Mouse (Mus musculus) embryonic facial prominence, embryonic 11.5 days (tissue): ENCODE data around the gene Cxcl17. TPM values are rescaled to one million over a fixed set of nuclear protein-coding genes. Genes with fewer than 3 reads are reported as not detected.

ENCODE experiments used
- ATAC-seq: fragments of 200-750 bp; cut with Nextera tagmentation; replicated peaks from 2 replicates; pipeline ENCODE4 v1.8.0; 2017; ENCODE audit warnings: low read depth; ENCODE audit not compliant: insufficient number of reproducible peaks, low FRiP score, low TSS enrichment
- DNase-seq: peaks from one replicate; pipeline ENCODE4 v3.0.0-alpha.2; 2015; ENCODE audit warnings: low spot score
- H3K27ac ChIP-seq: fragments of 300-500 bp; sonication (generic); replicated peaks from 2 replicates; pipeline ENCODE4 v1.5.1; 2014; ENCODE audit warnings: mild to moderate bottlenecking, low read depth, low read length, control low read depth
- H3K27me3 ChIP-seq: fragments of 300-500 bp; sonication (generic); 2 replicates; pipeline ENCODE4 v1.6.1; 2014; ENCODE audit warnings: mild to moderate bottlenecking, low read length, moderate library complexity, mixed read lengths; ENCODE audit not compliant: control insufficient read depth, insufficient read depth
- H3K36me3 ChIP-seq: fragments of 300-500 bp; sonication (generic); replicated peaks from 2 replicates; pipeline ENCODE4 v1.6.1; 2014; ENCODE audit warnings: low read depth, mild to moderate bottlenecking, low read length, moderate library complexity, mixed read lengths; ENCODE audit not compliant: control insufficient read depth, insufficient read depth
- H3K4me1 ChIP-seq: fragments of 300-500 bp; sonication (generic); 2 replicates; pipeline ENCODE4 v1.6.1; 2014; ENCODE audit warnings: low read length, mixed read lengths; ENCODE audit not compliant: control insufficient read depth, insufficient read depth
- H3K4me2 ChIP-seq: fragments of 300-500 bp; sonication (generic); 2 replicates; pipeline ENCODE4 v1.6.1; 2014; ENCODE audit warnings: low read depth, mild to moderate bottlenecking, control low read depth, low read length, moderate library complexity
- H3K4me3 ChIP-seq: fragments of 300-500 bp; sonication (generic); 2 replicates; pipeline ENCODE4 v1.5.1; 2014; ENCODE audit warnings: low read depth, low read length, control low read depth
- H3K9ac ChIP-seq: fragments of 300-500 bp; sonication (generic); replicated peaks from 2 replicates; pipeline ENCODE4 v1.6.1; 2014; ENCODE audit warnings: mild to moderate bottlenecking, control low read depth, low read length
- H3K9me3 ChIP-seq: fragments of 300-500 bp; sonication (generic); replicated peaks from 2 replicates; pipeline ENCODE4 v1.6.1; 2016; ENCODE audit warnings: mild to moderate bottlenecking, low read length, inconsistent platforms, mixed read lengths; ENCODE audit not compliant: control insufficient read depth
- WGBS: fragments of 180-500 bp; shearing (Covaris S2); extraction: QIAGEN DNeasy Blood & Tissue Kit; methylation state at CpG from one replicate; pipeline ENCODE4 v1.1.7; 2014; 5-methylcytosine and 5-hydroxymethylcytosine counted together
- polyA plus RNA-seq: library from polyadenylated mRNA; unstranded; fragments of >200 nt; fragmentation: Nextera tagmentation; extraction: Ambion mirVana; gene quantifications from 2 replicates; pipeline ENCODE4 v1.2.1, GENCODE M21; 2014

Gene Cxcl17
- polyA plus RNA-seq, 1 experiment from 2014 or later: not detected

DNA sequence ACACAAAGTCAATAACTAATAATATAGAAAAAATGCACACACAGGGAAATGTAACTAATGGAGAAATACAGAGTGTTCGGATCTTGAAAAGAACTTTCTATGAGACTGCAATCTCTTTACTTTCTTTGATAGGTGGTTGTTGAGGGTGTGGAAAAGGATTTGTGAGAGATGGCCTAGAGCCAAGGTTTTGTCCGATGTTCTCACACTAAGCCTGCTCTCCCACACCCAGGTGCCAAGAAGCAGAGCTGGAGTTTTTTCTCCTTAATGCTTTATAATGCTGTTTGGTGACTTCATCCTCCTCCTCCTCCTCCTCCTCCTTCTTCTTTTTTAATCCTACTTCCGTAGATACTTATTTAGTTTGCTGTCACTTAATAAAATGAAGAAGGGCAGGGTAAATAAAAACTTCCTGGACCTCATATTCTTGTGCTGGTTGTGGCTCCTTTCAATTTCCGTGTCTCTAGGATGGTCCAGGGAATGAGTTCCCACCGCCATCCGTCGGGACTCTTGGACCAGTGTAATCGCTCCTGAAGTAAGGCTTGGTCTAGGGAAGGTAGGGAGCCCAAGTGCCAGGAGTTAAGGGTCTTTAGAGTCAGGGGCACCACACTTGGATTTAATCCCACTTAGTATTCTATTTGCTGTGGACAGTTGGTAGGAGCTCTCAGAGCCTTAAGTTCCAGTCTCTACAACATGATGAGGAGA, 26.6 kb upstream of the Cxcl17 start:
- Histone ChIP-seq H3K27me3 (no peaks in the 10 kb centered on the region), H3K4me2 (no peak overlapping the region), H3K4me3 (no peak overlapping the region), H3K27ac (no peak overlapping the region), H3K4me1 (no peaks in the 10 kb centered on the region), H3K9me3 (no peaks in the 10 kb centered on the region), H3K36me3 (no peaks in the 10 kb centered on the region), H3K9ac (no peak overlapping the region)
- no peak for ATAC-seq
- DNase-seq: no peak
- WGBS: 89% methylated on average over 8 of the region's 8 CpGs

DNA sequence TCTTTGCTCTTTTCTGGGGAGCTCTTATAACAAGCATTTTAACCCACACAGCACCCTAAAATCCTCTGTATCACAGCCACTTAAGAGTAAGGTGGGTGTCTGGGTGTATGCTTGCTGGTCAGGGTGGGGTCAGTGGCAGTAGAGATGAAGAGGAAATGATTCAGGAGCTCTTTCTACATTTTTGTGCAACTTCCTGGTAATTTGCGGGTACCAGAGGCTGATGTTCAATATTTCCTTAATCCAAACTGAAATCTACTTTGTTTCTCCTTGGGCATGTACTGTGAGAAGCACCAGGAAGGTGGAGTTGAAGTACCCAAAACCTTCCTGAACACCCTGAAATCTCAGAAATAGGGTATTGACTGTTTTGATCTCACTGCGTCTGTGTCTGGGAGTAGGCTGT, 24.0 kb upstream of the Cxcl17 start:
- H3K4me1 ChIP-seq: no peaks in the 10 kb centered on the region; the same call in 1 of the 2 replicates
- DNase-seq (no peak), ATAC-seq (no peak)
- no peaks in the 10 kb centered on the region for H3K36me3 ChIP-seq
- H3K9me3 ChIP-seq: no peaks in the 10 kb centered on the region
- no peak overlapping the region for H3K9ac ChIP-seq
- H3K4me3 ChIP-seq: no peak overlapping the region
- no peaks in the 10 kb centered on the region for H3K27me3 ChIP-seq
- 81% methylated on average over 2 of the region's 2 CpGs for WGBS
- no peak overlapping the region for H3K4me2 ChIP-seq
- H3K27ac ChIP-seq: no peak overlapping the region

DNA sequence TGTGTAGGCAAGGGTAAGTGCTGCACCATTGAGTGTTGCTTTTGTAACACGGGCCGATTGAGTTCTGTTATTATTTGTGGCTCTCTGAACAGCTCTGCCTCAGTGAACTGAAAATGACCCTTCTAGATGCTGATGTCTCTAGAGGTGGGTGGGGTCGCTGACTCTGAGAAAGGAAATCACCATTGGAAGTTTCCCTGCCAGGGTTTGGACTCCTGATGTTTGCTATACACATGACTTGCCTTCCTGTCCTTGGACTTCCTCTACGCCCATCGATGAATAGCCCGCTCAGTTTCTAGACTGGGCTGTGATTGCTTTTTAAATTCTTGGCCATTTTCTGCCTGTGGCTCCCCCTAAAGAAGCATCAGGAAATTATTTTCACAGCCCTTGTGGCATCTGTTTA, 23.5 kb upstream of the Cxcl17 start:
- Histone ChIP-seq H3K4me3 (no peak overlapping the region), H3K36me3 (no peaks in the 10 kb centered on the region), H3K9me3 (no peaks in the 10 kb centered on the region), H3K4me1 (no peaks in the 10 kb centered on the region; the same call in 1 of the 2 replicates), H3K27ac (no peak overlapping the region), H3K9ac (no peak overlapping the region), H3K27me3 (no peaks in the 10 kb centered on the region), H3K4me2 (no peak overlapping the region)
- ATAC-seq (no peak), DNase-seq (no peak)
- WGBS: 84% methylated on average over 6 of the region's 6 CpGs

DNA sequence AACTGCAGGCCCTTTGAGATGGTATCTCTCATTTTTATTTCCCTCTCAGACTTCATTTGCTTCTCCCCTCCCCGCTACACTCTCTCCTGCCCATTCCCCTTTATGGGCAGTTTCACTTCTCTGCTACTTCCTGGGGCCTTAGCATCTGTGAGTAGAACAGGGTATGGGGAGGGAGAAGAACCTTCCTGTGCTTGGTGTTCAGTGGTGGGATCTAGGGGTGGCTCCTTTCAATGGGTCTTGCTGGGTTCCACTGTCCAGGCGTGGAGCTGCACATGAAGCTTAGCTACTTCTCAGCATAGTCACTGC, 22.8 kb upstream of the Cxcl17 start:
- H3K9me3 ChIP-seq: no peaks in the 10 kb centered on the region
- no peak overlapping the region for H3K4me2 ChIP-seq
- H3K36me3 ChIP-seq: no peaks in the 10 kb centered on the region
- WGBS: 96% methylated on average over 2 of the region's 2 CpGs
- H3K4me1 ChIP-seq: no peaks in the 10 kb centered on the region; the same call in 1 of the 2 replicates
- ATAC-seq (no peak), DNase-seq (no peak)
- H3K9ac ChIP-seq: no peak overlapping the region
- no peak overlapping the region for H3K27ac ChIP-seq
- H3K4me3 ChIP-seq: no peak overlapping the region
- no peaks in the 10 kb centered on the region for H3K27me3 ChIP-seq

DNA sequence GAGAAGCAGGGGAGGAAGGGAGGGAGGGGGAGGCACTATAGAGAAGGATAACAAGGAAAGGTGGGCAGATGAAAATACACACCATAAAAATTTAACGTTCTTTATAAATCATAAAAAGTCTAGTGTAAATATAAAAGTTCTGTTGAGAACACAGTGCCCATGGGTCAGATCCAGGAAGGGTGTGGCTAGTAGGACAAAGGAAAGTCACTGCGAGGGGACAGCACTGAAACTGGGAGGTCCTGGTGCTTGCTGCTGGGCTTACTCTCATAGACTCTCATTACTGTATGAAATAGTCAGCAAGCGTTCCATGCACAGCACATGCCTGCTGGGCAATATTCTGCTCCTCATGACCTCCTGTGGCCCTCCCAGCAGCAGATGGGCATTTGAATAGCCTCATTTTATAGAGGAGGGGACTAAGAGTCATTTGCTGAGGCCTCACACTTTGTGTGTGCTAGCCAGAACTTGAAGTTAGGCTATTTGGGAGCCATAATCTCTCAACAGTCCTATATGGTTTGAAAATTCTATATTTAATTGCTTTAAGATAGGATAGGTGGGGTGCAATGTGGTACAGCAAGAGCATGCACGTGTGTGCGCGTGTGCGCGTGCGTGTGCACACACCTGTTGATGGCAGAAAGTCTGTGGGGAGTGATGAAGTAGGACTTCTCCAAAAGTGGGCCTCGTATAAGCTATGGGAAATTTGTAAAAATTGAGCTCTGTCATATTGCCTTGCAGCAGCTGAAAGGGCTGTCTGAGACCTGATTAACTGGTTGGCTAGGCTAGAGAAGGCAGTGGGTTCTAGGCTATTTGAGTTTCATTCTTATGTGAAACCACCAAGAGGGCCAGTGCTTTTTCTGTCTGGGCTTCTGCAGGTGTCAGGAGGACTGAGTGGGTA, 22.2 kb upstream of the Cxcl17 start:
- no peak for ATAC-seq
- no peak overlapping the region for H3K4me3 ChIP-seq

DNA sequence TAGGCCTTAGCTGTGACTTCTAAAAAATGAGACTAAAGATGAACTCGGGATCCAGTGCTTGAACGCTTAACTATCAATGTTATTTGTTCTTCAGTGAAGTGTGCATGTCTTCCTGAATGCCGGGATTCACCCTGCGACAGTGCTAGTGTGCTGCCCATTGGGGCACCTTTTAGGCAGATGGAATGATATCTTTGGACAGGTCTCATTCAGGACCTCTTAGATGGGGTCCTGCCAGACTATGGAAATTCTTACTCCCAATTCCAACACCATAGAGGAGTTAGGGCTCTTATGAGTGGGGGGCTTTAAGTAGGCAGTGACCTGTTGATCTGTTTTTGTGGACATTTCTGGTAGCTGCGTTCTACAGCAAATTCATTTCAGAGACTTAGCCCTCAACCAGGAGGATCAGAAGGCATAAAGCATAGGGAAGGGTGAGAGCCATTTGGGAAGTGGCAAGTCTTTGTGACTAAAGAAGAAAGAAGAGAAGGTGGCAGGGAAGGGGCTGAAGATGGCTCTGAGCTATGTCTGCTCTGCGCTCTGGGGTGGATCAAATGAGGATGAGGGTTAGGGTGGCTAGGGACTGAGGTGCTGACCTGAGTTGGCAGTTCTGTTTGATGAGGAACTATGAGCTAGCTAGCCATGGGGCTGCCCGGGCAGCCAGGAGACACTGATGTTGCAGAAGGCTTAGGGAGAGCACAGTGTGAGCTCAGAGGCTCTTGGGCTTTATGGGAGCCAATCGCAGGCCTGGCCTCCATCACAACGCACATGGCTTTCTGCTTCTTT, 21.3 kb upstream of the Cxcl17 start:
- ATAC-seq: no peak
- H3K27me3 ChIP-seq: no peaks in the 10 kb centered on the region

More for the DNA sequence above, 22.2 kb upstream of the Cxcl17 start:
- WGBS: 91% methylated on average over 10 of the region's 10 CpGs
- DNase-seq: no peak
- H3K9ac ChIP-seq: no peak overlapping the region
- no peak overlapping the region for H3K27ac ChIP-seq
- no peaks in the 10 kb centered on the region for H3K27me3 ChIP-seq
- H3K36me3 ChIP-seq: no peaks in the 10 kb centered on the region
- H3K4me2 ChIP-seq: no peak overlapping the region
- no peaks in the 10 kb centered on the region for H3K9me3 ChIP-seq
- no peaks in the 10 kb centered on the region; the same call in 1 of the 2 replicates for H3K4me1 ChIP-seq

DNA sequence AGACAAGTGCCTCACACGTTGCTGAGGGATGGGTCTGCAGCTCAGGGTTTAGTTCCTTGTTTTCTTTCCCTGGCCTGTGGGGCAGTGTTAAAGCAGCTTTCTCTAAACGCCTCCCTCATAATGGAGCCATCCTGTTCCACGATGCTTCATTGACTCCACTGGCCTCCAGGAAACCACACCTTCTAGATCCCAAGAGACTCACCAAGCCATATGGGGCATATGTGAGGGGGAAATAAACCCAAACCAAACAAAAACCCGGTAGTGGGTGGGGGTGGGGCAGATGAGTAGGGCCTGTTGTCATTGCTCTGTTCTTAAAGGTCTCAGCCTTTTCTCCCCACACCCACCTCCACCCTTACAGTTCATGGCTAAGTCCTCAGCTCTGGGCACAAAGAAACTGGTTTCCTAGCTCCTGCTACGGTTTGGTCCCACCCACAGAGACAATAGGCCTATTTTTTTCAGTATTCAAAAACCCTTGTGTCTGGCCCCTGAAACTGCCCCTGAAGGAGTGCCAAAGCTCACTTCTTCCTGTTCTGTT, 20.4 kb upstream of the Cxcl17 start:
- Histone ChIP-seq H3K36me3 (no peaks in the 10 kb centered on the region), H3K27ac (no peak overlapping the region), H3K4me3 (no peak overlapping the region), H3K27me3 (no peaks in the 10 kb centered on the region), H3K4me1 (no peaks in the 10 kb centered on the region; the same call in 1 of the 2 replicates), H3K9ac (no peak overlapping the region), H3K4me2 (no peak overlapping the region), H3K9me3 (no peaks in the 10 kb centered on the region)
- DNase-seq (no peak), ATAC-seq (no peak)
- 4% methylated on average over 5 of the region's 5 CpGs for WGBS

More for the DNA sequence above, 21.3 kb upstream of the Cxcl17 start:
- Histone ChIP-seq H3K9me3 (no peaks in the 10 kb centered on the region), H3K4me2 (no peak overlapping the region), H3K9ac (no peak overlapping the region), H3K27ac (no peak overlapping the region), H3K4me3 (no peak overlapping the region), H3K4me1 (no peaks in the 10 kb centered on the region; the same call in 1 of the 2 replicates), H3K36me3 (no peaks in the 10 kb centered on the region)
- DNase-seq: no peak
- 88% methylated on average over 9 of the region's 9 CpGs for WGBS
